Mouse (Mus musculus) hindbrain, postnatal 0 days (tissue): ENCODE measurements around the gene Scfd1. TPM values are rescaled to one million over a fixed set of nuclear protein-coding genes. Genes with fewer than 3 reads are reported as not detected.

Source experiments
- ATAC-seq: fragments of 200-750 bp; cut with Nextera tagmentation; 2 replicates; pipeline ENCODE4 v1.8.0; 2017; ENCODE audit warnings: mild to moderate bottlenecking, moderate TSS enrichment, moderate library complexity
- DNase-seq: peaks from one replicate; pipeline ENCODE4 v3.0.0-alpha.2; 2015; ENCODE audit warnings: low spot score
- H3K27ac ChIP-seq: fragments of 300-500 bp; sonication (generic); 2 replicates; pipeline ENCODE4 v1.5.1; 2014; ENCODE audit warnings: mild to moderate bottlenecking
- H3K27me3 ChIP-seq: fragments of 300-500 bp; sonication (generic); 2 replicates; pipeline ENCODE4 v1.6.1; 2014; ENCODE audit warnings: low read length, mixed read lengths; ENCODE audit not compliant: insufficient read depth
- H3K36me3 ChIP-seq: fragments of 300-500 bp; sonication (generic); 2 replicates; pipeline ENCODE4 v1.6.1; 2014; ENCODE audit warnings: low read length, mixed read lengths; ENCODE audit not compliant: insufficient read depth
- H3K4me1 ChIP-seq: fragments of 300-500 bp; sonication (generic); 2 replicates; pipeline ENCODE4 v1.6.1; 2014; ENCODE audit warnings: antibody characterized with exemption, low read length, mixed read lengths; ENCODE audit not compliant: insufficient read depth
- H3K4me2 ChIP-seq: fragments of 300-500 bp; sonication (generic); 2 replicates; pipeline ENCODE4 v1.6.1; 2014; ENCODE audit warnings: low read depth, mild to moderate bottlenecking, low read length, moderate library complexity, mixed read lengths
- H3K4me3 ChIP-seq: fragments of 300-500 bp; sonication (generic); 2 replicates; pipeline ENCODE4 v1.5.1; 2014; ENCODE audit warnings: low read length
- H3K9ac ChIP-seq: fragments of 300-500 bp; sonication (generic); replicated peaks from 2 replicates; pipeline ENCODE4 v1.6.1; 2014; ENCODE audit warnings: mild to moderate bottlenecking, low read length, moderate library complexity, mixed read lengths
- H3K9me3 ChIP-seq: fragments of 300-500 bp; sonication (generic); 2 replicates; pipeline ENCODE4 v1.6.1; 2016; ENCODE audit warnings: low read length, mixed read lengths
- CTCF ChIP-seq: IDR thresholded peaks from 2 replicates; pipeline ENCODE4 v1.5.1; 2016; ENCODE audit warnings: antibody characterized with exemption, control low read depth, low read depth
- WGBS: fragments of 180-500 bp; shearing (Covaris S2); extraction: QIAGEN DNeasy Blood & Tissue Kit; methylation state at CpG from one replicate; pipeline ENCODE4 v1.1.7; 2014; 5-methylcytosine and 5-hydroxymethylcytosine counted together
- polyA plus RNA-seq: library from polyadenylated mRNA; unstranded; fragments of >200 nt; fragmentation: Nextera tagmentation; extraction: Ambion mirVana; gene quantifications from 2 replicates; pipeline ENCODE4 v1.2.1, GENCODE M21; 2015
- total RNA-seq: library from RNA; depleted of rRNA; stranded (reverse); fragments of >200 nt; gene quantifications from 2 replicates; pipeline ENCODE4 v1.2.3, GENCODE M21; 2014; rRNA removed

Gene Scfd1
- 32.8 and 33.5 TPM in 2 replicates for total RNA-seq
- polyA plus RNA-seq: 68.6 and 75.7 TPM in 2 replicates

GRCm38 (mm10) chr12:51377003-51377887 is at the start of gene Scfd1:
TSS of gene Scfd1 (plus strand) at chr12:51377510.
- Histone ChIP-seq H3K4me1 (no peaks in the 10 kb centered on the region), H3K9me3 (no peaks in the 10 kb centered on the region), H3K4me2 (peak within 1 kb of the TSS; percentile 82), H3K27ac (peak within 1 kb of the TSS; percentile 71), H3K27me3 (no peaks in the 10 kb centered on the region), H3K9ac (peak within 1 kb of the TSS; percentile 73), H3K4me3 (peak within 1 kb of the TSS; percentile 64), H3K36me3 (peaks cover 6% of the 10 kb centered on the region; the same call in 1 of the 2 replicates)
- WGBS: 2% methylated on average over 34 of the region's 34 CpGs
- DNase-seq (peak; percentile 97), ATAC-seq (peak; percentile 100)
- no peak for TF ChIP-seq CTCF

GRCm38 (mm10) chr12:51337014-51337413 is 40.3 kb upstream of the Scfd1 start:
- no peaks in the 10 kb centered on the region for H3K4me1 ChIP-seq
- H3K27ac ChIP-seq: no peak overlapping the region
- no peaks in the 10 kb centered on the region for H3K27me3 ChIP-seq
- no peaks in the 10 kb centered on the region for H3K36me3 ChIP-seq
- H3K4me3 ChIP-seq: no peak overlapping the region
- ATAC-seq (no peak), DNase-seq (no peak)
- H3K9me3 ChIP-seq: no peaks in the 10 kb centered on the region
- H3K9ac ChIP-seq: no peak overlapping the region
- H3K4me2 ChIP-seq: no peak overlapping the region
- 90% methylated on average over 1 of the region's 1 CpGs for WGBS
- no peak for TF ChIP-seq CTCF

- no peaks in the 10 kb centered on the region for H3K4me1 ChIP-seq
- no peak overlapping the region for H3K4me3 ChIP-seq
- H3K36me3 ChIP-seq: no peaks in the 10 kb centered on the region
- H3K9ac ChIP-seq: no peak overlapping the region
- H3K27ac ChIP-seq: no peak overlapping the region
- no peak for TF ChIP-seq CTCF
- no peak overlapping the region for H3K4me2 ChIP-seq
- H3K9me3 ChIP-seq: no peaks in the 10 kb centered on the region
- no peaks in the 10 kb centered on the region for H3K27me3 ChIP-seq
- no peak for DNase-seq
- no peak for ATAC-seq
- WGBS: 33% methylated on average over 4 of the region's 4 CpGs
These were observed 31.2 kb upstream of the Scfd1 start for GRCm38 (mm10) chr12:51346121-51346520.

GRCm38 (mm10) chr12:51347988-51348697 is 29.2 kb upstream of the Scfd1 start, which contains the start of gene G2e3:
TSS of gene G2e3 (plus strand) at chr12:51348061.
- WGBS: under 1% methylated on average over 66 of the region's 70 CpGs
- Histone ChIP-seq H3K4me2 (peak within 1 kb of the TSS; percentile 71), H3K36me3 (peaks cover 4% of the 10 kb centered on the region; the same call in 1 of the 2 replicates), H3K9me3 (no peaks in the 10 kb centered on the region), H3K4me1 (no peaks in the 10 kb centered on the region), H3K27ac (peak within 1 kb of the TSS; percentile 76), H3K4me3 (peak within 1 kb of the TSS; percentile 75), H3K27me3 (no peaks in the 10 kb centered on the region), H3K9ac (peak within 1 kb of the TSS; percentile 78)
- no peak for TF ChIP-seq CTCF
- peak; percentile 97 for ATAC-seq
- peak; percentile 95 for DNase-seq

GRCm38 (mm10) chr12:51348698-51348998 is 28.7 kb upstream of the Scfd1 start:
- Histone ChIP-seq H3K9ac (peak overlapping the region; percentile 78), H3K4me3 (peak overlapping the region; percentile 75), H3K4me2 (peak overlapping the region; percentile 71), H3K9me3 (no peaks in the 10 kb centered on the region), H3K27ac (peak overlapping the region; percentile 76; the same call in 1 of the 2 replicates), H3K4me1 (no peaks in the 10 kb centered on the region), H3K27me3 (no peaks in the 10 kb centered on the region), H3K36me3 (peaks cover 6% of the 10 kb centered on the region; the same call in 1 of the 2 replicates)
- no peak for DNase-seq
- TF ChIP-seq CTCF: no peak
- under 1% methylated on average over 10 of the region's 10 CpGs for WGBS
- peak; percentile 22 for ATAC-seq

GRCm38 (mm10) chr12:51355296-51355695 is 22.0 kb upstream of the Scfd1 start:
- no peak for DNase-seq
- no peak overlapping the region for H3K27ac ChIP-seq
- H3K9ac ChIP-seq: no peak overlapping the region

More at GRCm38 (mm10) chr12:51355296-51355695, 22.0 kb upstream of the Scfd1 start:
- TF ChIP-seq CTCF: no peak
- no peak overlapping the region for H3K4me3 ChIP-seq
- no peak for ATAC-seq
- no peak overlapping the region for H3K4me2 ChIP-seq
- 75% methylated on average over 8 of the region's 8 CpGs for WGBS
- peaks cover 28% of the 10 kb centered on the region for H3K36me3 ChIP-seq
- no peaks in the 10 kb centered on the region for H3K4me1 ChIP-seq
- no peaks in the 10 kb centered on the region for H3K9me3 ChIP-seq
- H3K27me3 ChIP-seq: no peaks in the 10 kb centered on the region
